In genomic region chr14:20708239-20708638, GRCm38 (mm10) we compare ENCODE assay signal across 8 mouse cellular contexts. TPM values are rescaled to one million over a fixed set of nuclear protein-coding genes. Genes with fewer than 3 reads are reported as not detected.
DNase-seq lines count a peak whose midpoint lies in the region; ATAC-seq and TF ChIP-seq lines count a peak whose summit lies in the region.

No protein-coding gene starts in this region.

- peak overlapping the region; percentile 59; the same call in 1 of the 2 replicates for H3K27ac ChIP-seq in spleen, adult 2 months (ENCODE audit: insufficient read depth, low read length)
- H3K27ac ChIP-seq in embryonic facial prominence, embryonic 12.5 days = peak overlapping the region; percentile 85
- peak overlapping the region; percentile 41; the same call in 1 of the 2 replicates for H3K27ac ChIP-seq in limb, embryonic 12.5 days
- H3K27ac ChIP-seq in stomach, embryonic 14.5 days (ENCODE audit: low read length) = no peak overlapping the region

- DNase-seq in spleen, adult 2 months (ENCODE audit: low read depth in 1 of 2, low spot score in 2 of 2) = no peak
- DNase-seq in spleen, adult 12 weeks (ENCODE audit: low spot score) = no peak
- no peak for DNase-seq in layer of hippocampus, postnatal 36 days
- no peak for DNase-seq in right cerebral cortex, postnatal 25 days
- no peak for DNase-seq in layer of hippocampus, postnatal 10 days (ENCODE audit: low spot score in 2 of 2)

- TF ChIP-seq CTCF in spleen, adult 2 months (IDR thresholded peaks at IDR 0.05; ENCODE audit: extremely low read depth, insufficient read depth, insufficient read length, insufficient replicate concordance) = no peak

- ATAC-seq in embryonic facial prominence, embryonic 12.5 days (ENCODE audit: insufficient number of reproducible peaks, insufficient read depth, low FRiP score, low TSS enrichment) = no peak
- ATAC-seq in limb, embryonic 12.5 days (ENCODE audit: insufficient number of reproducible peaks, insufficient read depth, low FRiP score, low TSS enrichment, low read depth) = no peak
- no peak for ATAC-seq in stomach, embryonic 14.5 days (ENCODE audit: insufficient number of reproducible peaks, insufficient read depth, low FRiP score, low read depth)

- peak overlapping the region; percentile 82 for H3K4me2 ChIP-seq in embryonic facial prominence, embryonic 12.5 days (replicated peaks)
- H3K4me2 ChIP-seq in limb, embryonic 12.5 days = peak overlapping the region; percentile 86
- H3K4me2 ChIP-seq in stomach, embryonic 14.5 days (replicated peaks; ENCODE audit: low read depth, low read length) = peak overlapping the region; percentile 59

- peak overlapping the region; percentile 98 for H3K9ac ChIP-seq in embryonic facial prominence, embryonic 12.5 days
- H3K9ac ChIP-seq in limb, embryonic 12.5 days (replicated peaks) = peak overlapping the region; percentile 96
- H3K9ac ChIP-seq in stomach, embryonic 14.5 days (replicated peaks; ENCODE audit: low read depth, low read length) = peak overlapping the region; percentile 92

- TF ChIP-seq POLR2A in spleen, adult 2 months (IDR thresholded peaks at IDR 0.05; ENCODE audit: low read depth, low read length) = no peak

- H3K4me3 ChIP-seq in spleen, adult 2 months (ENCODE audit: extremely low read depth, insufficient read depth, insufficient read length) = peak overlapping the region; percentile 89
- peak overlapping the region; percentile 100 for H3K4me3 ChIP-seq in embryonic facial prominence, embryonic 12.5 days
- H3K4me3 ChIP-seq in limb, embryonic 12.5 days (replicated peaks) = peak overlapping the region; percentile 99
- peak overlapping the region; percentile 98 for H3K4me3 ChIP-seq in stomach, embryonic 14.5 days (ENCODE audit: low read depth, low read length)

- H3K9me3 ChIP-seq in embryonic facial prominence, embryonic 12.5 days = no peaks in the 10 kb centered on the region
- no peaks in the 10 kb centered on the region for H3K9me3 ChIP-seq in limb, embryonic 12.5 days
- H3K9me3 ChIP-seq in stomach, embryonic 14.5 days (ENCODE audit: control insufficient read depth, low read depth, low read length) = no peaks in the 10 kb centered on the region

- H3K36me3 ChIP-seq in spleen, adult 2 months (ENCODE audit: control insufficient read depth, insufficient read depth, low read length) = peaks cover 18% of the 10 kb centered on the region
- H3K36me3 ChIP-seq in embryonic facial prominence, embryonic 12.5 days = peaks cover 48% of the 10 kb centered on the region
- peaks cover 51% of the 10 kb centered on the region for H3K36me3 ChIP-seq in limb, embryonic 12.5 days
- H3K36me3 ChIP-seq in stomach, embryonic 14.5 days (ENCODE audit: control insufficient read depth, insufficient read depth, low read length) = peaks cover 36% of the 10 kb centered on the region

- no peaks in the 10 kb centered on the region; the same call in 1 of the 2 replicates for H3K4me1 ChIP-seq in spleen, adult 2 months (ENCODE audit: control insufficient read depth, insufficient read depth, insufficient read length)
- H3K4me1 ChIP-seq in embryonic facial prominence, embryonic 12.5 days = peaks cover 19% of the 10 kb centered on the region
- peaks cover 25% of the 10 kb centered on the region for H3K4me1 ChIP-seq in limb, embryonic 12.5 days (replicated peaks)
- H3K4me1 ChIP-seq in stomach, embryonic 14.5 days (ENCODE audit: control insufficient read depth, insufficient read depth, low read length) = peaks cover 17% of the 10 kb centered on the region

- H3K27me3 ChIP-seq in spleen, adult 2 months (ENCODE audit: control insufficient read depth, insufficient read depth, low read length) = no peaks in the 10 kb centered on the region
- no peaks in the 10 kb centered on the region for H3K27me3 ChIP-seq in embryonic facial prominence, embryonic 12.5 days
- H3K27me3 ChIP-seq in limb, embryonic 12.5 days = no peaks in the 10 kb centered on the region
- no peaks in the 10 kb centered on the region for H3K27me3 ChIP-seq in stomach, embryonic 14.5 days (ENCODE audit: control insufficient read depth, insufficient read depth, low read length)

- 4% methylated on average over 10 of the region's 10 CpGs for WGBS in spleen, adult 2 months
- 12% methylated on average over 10 of the region's 10 CpGs for WGBS in embryonic facial prominence, embryonic 12.5 days
- 8% methylated on average over 10 of the region's 10 CpGs for WGBS in limb, embryonic 12.5 days
- 4% methylated on average over 10 of the region's 10 CpGs for WGBS in stomach, embryonic 14.5 days

RNA-seq across cellular contexts. Expression of gene Zswim8, which starts 0.9 kb away (rescaled TPM):
- 177 and 225 TPM in 2 replicates for polyA plus RNA-seq in spleen, adult 2 months (2012; rRNA removed)
- polyA plus RNA-seq in embryonic facial prominence, embryonic 12.5 days (2016; fragmentation: Nextera tagmentation; extraction: Ambion mirVana) = 45.8 and 49.1 TPM in 2 replicates
- polyA plus RNA-seq in limb, embryonic 12.5 days (2016; fragmentation: Nextera tagmentation; extraction: Ambion mirVana) = 37.5 and 43.6 TPM in 2 replicates
- 35.9 and 38.6 TPM in 2 replicates for polyA plus RNA-seq in stomach, embryonic 14.5 days (2014; fragmentation: Nextera tagmentation; extraction: Ambion mirVana)
- total RNA-seq in layer of hippocampus, postnatal 36 days (2021) = 100 to 1,000 TPM; 154 to 187 TPM
- total RNA-seq in layer of hippocampus, postnatal 10 days (2021) = 100 to 1,000 TPM; 132 to 152 TPM

RNA-seq across cellular contexts. Expression of gene Chchd1, which starts 5.4 kb away (rescaled TPM):
- 12.6 and 15.5 TPM in 2 replicates for polyA plus RNA-seq in spleen, adult 2 months (2012; rRNA removed)
- polyA plus RNA-seq in embryonic facial prominence, embryonic 12.5 days (2016; fragmentation: Nextera tagmentation; extraction: Ambion mirVana) = 233 and 238 TPM in 2 replicates
- polyA plus RNA-seq in limb, embryonic 12.5 days (2016; fragmentation: Nextera tagmentation; extraction: Ambion mirVana) = 243 and 264 TPM in 2 replicates
- 211 and 224 TPM in 2 replicates for polyA plus RNA-seq in stomach, embryonic 14.5 days (2014; fragmentation: Nextera tagmentation; extraction: Ambion mirVana)
- total RNA-seq in layer of hippocampus, postnatal 36 days (2021) = 10 to 100 TPM; 48.8 to 50.0 TPM
- total RNA-seq in layer of hippocampus, postnatal 10 days (2021) = 10 to 100 TPM; 57.7 to 61.3 TPM

RNA-seq across cellular contexts. Expression of gene Fut11, which starts 13.5 kb away (rescaled TPM):
- 10.5 and 20.8 TPM in 2 replicates for polyA plus RNA-seq in spleen, adult 2 months (2012; rRNA removed)
- 27.4 and 29.3 TPM in 2 replicates for polyA plus RNA-seq in embryonic facial prominence, embryonic 12.5 days (2016; fragmentation: Nextera tagmentation; extraction: Ambion mirVana)
- polyA plus RNA-seq in limb, embryonic 12.5 days (2016; fragmentation: Nextera tagmentation; extraction: Ambion mirVana) = 24.9 and 27.2 TPM in 2 replicates
- 20.5 and 20.7 TPM in 2 replicates for polyA plus RNA-seq in stomach, embryonic 14.5 days (2014; fragmentation: Nextera tagmentation; extraction: Ambion mirVana)
- 10 to 100 TPM; 15.1 to 16.4 TPM for total RNA-seq in layer of hippocampus, postnatal 36 days (2021)
- 10 to 100 TPM; 19.5 TPM for total RNA-seq in layer of hippocampus, postnatal 10 days (2021)

RNA-seq across cellular contexts. Expression of gene Ndst2, which starts 26.1 kb away (rescaled TPM):
- 41.6 and 43.2 TPM in 2 replicates for polyA plus RNA-seq in spleen, adult 2 months (2012; rRNA removed)
- 34.7 and 35.1 TPM in 2 replicates for polyA plus RNA-seq in embryonic facial prominence, embryonic 12.5 days (2016; fragmentation: Nextera tagmentation; extraction: Ambion mirVana)
- polyA plus RNA-seq in limb, embryonic 12.5 days (2016; fragmentation: Nextera tagmentation; extraction: Ambion mirVana) = 29.6 and 33.1 TPM in 2 replicates
- polyA plus RNA-seq in stomach, embryonic 14.5 days (2014; fragmentation: Nextera tagmentation; extraction: Ambion mirVana) = 28.1 and 31.1 TPM in 2 replicates
- 10 to 100 TPM; 16.5 to 16.9 TPM for total RNA-seq in layer of hippocampus, postnatal 36 days (2021)
- total RNA-seq in layer of hippocampus, postnatal 10 days (2021) = 10 to 100 TPM; 17.9 to 19.4 TPM

RNA-seq across cellular contexts. Expression of gene Sec24c, which starts 34.1 kb away (rescaled TPM):
- polyA plus RNA-seq in spleen, adult 2 months (2012; rRNA removed) = 181 and 239 TPM in 2 replicates
- polyA plus RNA-seq in embryonic facial prominence, embryonic 12.5 days (2016; fragmentation: Nextera tagmentation; extraction: Ambion mirVana) = 97.3 and 100 TPM in 2 replicates
- 77.2 and 91.2 TPM in 2 replicates for polyA plus RNA-seq in limb, embryonic 12.5 days (2016; fragmentation: Nextera tagmentation; extraction: Ambion mirVana)
- 86.9 and 88.1 TPM in 2 replicates for polyA plus RNA-seq in stomach, embryonic 14.5 days (2014; fragmentation: Nextera tagmentation; extraction: Ambion mirVana)
- total RNA-seq in layer of hippocampus, postnatal 36 days (2021) = 100 to 1,000 TPM; 116 to 125 TPM
- 100 to 1,000 TPM; 108 to 109 TPM for total RNA-seq in layer of hippocampus, postnatal 10 days (2021)

Comparison
In these comparisons a context has a peak if more than half of its experiments do, and no peak if none do; other contexts are left out.
1. RNA of gene Chchd1, which starts 5.4 kb away (polyA plus RNA-seq): 243 to 264 TPM in limb, embryonic 12.5 days, 233 to 238 TPM in embryonic facial prominence, embryonic 12.5 days and 211 to 224 TPM in stomach, embryonic 14.5 days; 12.6 to 15.5 TPM in spleen, adult 2 months; every median in the first group is over 10 times any median in the second.
2. Peak in every context shown above with its lines, with median percentiles within 50 percentile points of each other: H3K4me3 ChIP-seq, H3K4me2 ChIP-seq and H3K9ac ChIP-seq.